Mouse (Mus musculus) megakaryocyte, adult 5-6 weeks (primary cell): ENCODE measurements around the gene Rptor. TPM values are rescaled to one million over a fixed set of nuclear protein-coding genes. Genes with fewer than 3 reads are reported as not detected.

Source experiments
- ATAC-seq: 2 replicates; pipeline ENCODE4 v1.8.0; 2016; ENCODE audit warnings: mild to moderate bottlenecking, inconsistent platforms; ENCODE audit not compliant: poor library complexity, severe bottlenecking
- total RNA-seq, 2 experiments: library from RNA; stranded (forward) in 1 of 2; stranded (reverse) in 1 of 2; fragments of 153-499, 151-499 nt in 1 of 2; fragments of 221-1000, 200-1000 nt in 1 of 2; gene quantifications; 2 replicates each; pipeline versions ENCODE4 v1.2.3 to v1.2.4; 2015 to 2017

The Rptor gene
- 9.6 and 11.8 TPM in 2 replicates for total RNA-seq (2015)
- total RNA-seq (2017) = 7.1 and 17.9 TPM in 2 replicates

- peak; percentile 100 for ATAC-seq
These were observed at the start of gene Rptor for GRCm38 (mm10) chr11:119602763-119603526. Gene Rptor (plus strand): TSS chr11:119602905.

DNA sequence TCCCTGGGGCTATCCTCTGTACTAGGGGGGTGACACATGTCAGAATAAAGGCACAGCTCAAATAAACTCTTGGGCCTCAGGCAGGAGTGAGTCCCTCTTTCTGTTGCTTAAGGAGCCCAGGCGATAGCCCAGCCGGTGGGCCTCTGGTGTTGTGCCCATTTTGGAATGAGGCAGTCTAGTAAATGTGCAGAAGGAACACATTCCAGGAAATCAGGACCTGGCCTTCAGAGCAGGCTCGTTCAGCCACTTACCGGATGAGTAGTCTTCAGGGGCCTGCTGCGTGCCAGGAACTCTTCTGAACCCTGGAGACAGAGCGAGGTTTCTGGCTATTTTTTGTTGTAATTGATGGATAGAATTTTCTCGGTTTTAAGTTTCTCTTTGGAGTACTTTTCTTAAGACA, 48.0 kb upstream of the Rptor start:
- ATAC-seq = no peak

GRCm38 (mm10) chr11:119555170-119555569, 47.5 kb upstream of the Rptor start:
- ATAC-seq = no peak

GRCm38 (mm10) chr11:119557940-119558869, 44.5 kb upstream of the Rptor start:
- no peak for ATAC-seq

- ATAC-seq = no peak
These were observed 43.7 kb upstream of the Rptor start for GRCm38 (mm10) chr11:119558870-119559610.

DNA sequence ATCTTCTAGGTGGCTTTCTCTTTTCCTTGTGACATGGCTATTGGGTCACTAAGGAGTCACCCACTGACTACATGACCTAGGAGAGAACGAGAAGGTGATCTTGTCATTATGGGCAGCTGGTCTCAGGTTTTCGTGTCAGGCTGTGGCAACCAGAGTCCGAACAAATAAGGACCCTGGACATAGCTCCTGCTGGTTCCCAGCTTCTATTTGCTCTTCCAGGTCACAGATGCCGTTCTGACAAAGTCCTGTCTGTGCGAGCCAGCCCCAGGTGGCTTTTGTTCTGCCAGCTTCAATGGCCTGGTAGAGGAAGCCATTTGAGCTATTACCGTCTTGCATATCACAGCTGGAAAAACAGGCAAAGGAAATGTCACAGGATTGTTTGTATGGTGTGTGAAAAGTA, 40.4 kb upstream of the Rptor start:
- ATAC-seq = no peak

DNA sequence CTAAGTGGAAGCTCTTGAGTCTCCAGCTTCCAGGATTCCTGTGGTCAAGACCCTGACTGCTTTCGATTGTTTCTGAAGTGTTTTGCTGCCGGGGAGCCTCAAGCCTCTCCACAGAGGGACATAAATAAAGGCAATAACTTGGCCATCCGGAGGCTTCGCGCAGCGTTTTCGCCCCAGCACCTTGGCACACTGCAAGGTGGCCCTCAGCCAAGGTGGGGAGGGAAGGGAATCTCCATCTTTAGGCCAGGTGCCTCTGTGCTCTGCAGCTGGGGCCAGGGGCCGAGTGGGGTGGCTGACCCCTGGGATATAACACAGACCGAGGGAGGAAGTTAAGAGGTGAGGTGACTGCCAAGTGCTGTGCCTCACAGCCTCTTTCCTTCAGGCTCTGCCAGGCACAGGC, 39.5 kb upstream of the Rptor start:
- no peak for ATAC-seq

- no peak for ATAC-seq
These were observed 38.3 kb upstream of the Rptor start for GRCm38 (mm10) chr11:119564383-119564782.

DNA sequence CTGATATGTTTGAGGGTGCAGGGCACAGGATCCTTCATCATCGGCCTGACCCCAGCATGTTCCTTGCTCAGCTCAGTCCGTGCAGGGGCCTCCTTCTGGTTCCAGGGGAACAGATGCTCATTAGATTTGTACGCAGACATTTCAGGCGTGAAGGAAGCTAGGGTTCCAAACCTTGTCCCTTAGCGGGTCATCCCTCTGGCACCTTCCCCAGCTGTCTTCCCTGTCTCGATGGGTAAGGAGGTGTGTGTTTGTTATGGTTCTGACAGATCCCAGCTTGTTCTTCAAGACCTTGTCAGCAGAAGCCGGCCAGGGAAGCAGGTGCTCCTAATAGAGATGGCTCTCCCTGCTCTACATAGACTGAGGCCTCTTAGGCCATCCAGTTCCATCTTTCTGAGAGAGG, 37.7 kb upstream of the Rptor start:
- ATAC-seq = no peak

DNA sequence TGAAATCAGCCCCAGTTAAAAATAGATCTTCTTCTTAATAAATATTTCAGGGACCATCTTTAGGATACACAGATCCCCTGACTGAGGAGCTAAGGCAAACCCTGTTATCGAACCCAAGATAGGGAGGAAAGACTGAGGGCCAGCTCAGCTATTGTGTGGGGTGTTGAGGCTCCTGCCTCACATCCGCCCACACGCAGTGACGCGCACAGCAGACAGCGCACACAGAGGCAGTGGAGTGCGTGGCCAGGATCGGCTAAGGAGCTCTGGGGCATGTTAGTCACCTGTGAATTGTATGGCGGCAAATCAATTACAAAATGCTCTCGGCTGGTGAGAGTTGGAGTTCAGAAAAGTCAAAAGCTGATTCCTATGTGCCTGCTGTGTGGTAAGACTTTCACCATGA, 37.0 kb upstream of the Rptor start:
- ATAC-seq = no peak

GRCm38 (mm10) chr11:119566188-119566587, 36.5 kb upstream of the Rptor start:
- ATAC-seq = no peak

DNA sequence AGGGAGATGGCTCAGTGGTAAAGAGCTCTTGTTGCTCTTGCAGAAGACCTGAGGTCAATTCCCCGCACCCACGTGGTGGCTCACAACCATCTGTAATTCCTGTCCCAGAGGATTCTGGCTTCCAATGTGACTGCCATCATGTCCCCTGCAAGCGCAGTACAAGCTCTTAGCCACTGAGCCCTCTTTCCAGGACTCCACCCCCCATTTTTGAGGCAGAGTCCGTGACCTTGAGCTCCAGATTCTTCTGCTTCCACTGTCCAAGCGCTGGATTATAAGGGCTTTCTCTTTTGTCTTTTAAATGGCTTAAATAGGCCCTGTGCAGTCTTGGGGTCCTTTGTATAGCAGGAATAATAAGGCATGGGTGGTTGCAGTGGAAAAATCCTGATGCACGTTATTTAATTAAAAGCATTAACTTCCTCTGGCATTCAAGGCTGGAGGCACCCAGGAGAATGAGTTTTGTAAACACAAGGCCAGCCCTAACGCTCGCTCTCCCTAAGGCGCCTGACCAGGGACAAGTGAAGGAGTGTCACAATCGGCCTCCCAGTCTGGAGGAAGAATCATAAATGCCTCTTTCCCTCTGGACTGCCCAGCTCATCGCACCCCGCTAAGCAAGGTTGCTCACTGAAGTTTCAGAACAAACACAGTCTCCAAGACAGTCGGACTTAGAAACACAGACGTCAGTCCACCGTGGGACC, 30.2 kb upstream of the Rptor start:
- ATAC-seq = no peak

- ATAC-seq = no peak
These were observed 25.9 kb upstream of the Rptor start for GRCm38 (mm10) chr11:119576855-119577254.

- ATAC-seq = no peak
These were observed 25.0 kb upstream of the Rptor start for GRCm38 (mm10) chr11:119577721-119578120.

GRCm38 (mm10) chr11:119586511-119586910, 16.2 kb upstream of the Rptor start:
- no peak for ATAC-seq

GRCm38 (mm10) chr11:119587112-119587511, 15.6 kb upstream of the Rptor start:
- ATAC-seq = no peak

DNA sequence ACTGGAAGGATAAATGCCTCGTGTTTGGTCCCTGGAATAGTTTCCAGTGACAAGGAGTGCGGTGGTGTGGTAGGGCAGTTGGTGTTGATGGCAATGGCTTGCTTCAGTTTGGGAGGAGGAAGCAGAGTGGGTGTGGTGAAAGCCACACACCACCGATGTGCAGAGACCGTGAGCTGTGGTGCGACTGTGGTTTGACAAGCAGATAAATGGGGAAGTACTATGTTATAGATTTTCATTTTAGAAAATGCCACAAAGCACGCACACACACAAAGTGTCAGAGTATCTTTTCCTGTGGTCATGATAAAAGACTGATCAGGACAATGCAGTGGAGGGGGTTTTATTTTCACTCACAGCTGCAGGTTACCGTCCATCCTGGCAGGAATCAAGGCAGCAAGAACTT, 13.5 kb upstream of the Rptor start:
- ATAC-seq = peak; percentile 89

DNA sequence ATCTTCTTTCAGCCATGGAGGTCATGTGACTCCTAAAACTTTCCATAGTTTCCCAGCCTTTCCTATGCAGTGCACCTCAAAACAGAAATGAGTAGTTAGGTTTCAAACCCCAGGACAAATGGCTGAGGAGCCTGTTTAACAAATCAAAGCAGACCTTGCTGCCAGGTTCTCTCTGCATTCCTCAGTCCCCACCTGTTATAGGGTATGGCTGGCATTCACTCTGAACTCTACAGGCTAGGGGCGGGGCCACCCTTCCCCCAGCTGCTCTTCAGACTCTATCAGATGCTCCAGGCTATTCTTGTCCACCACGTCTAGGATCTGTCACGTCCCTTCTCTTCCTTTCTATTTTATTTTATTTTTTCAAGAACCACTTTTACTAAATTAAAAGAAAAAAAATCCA, 8.7 kb upstream of the Rptor start:
- ATAC-seq = no peak

- no peak for ATAC-seq
These were observed 3.8 kb upstream of the Rptor start for GRCm38 (mm10) chr11:119598856-119599255.

GRCm38 (mm10) chr11:119600286-119600685, 2.4 kb upstream of the Rptor start:
- ATAC-seq = no peak
